Mouse (Mus musculus): ENCODE data around the gene Smad5. TPM values are rescaled to one million over a fixed set of nuclear protein-coding genes. Genes with fewer than 3 reads are reported as not detected.

Gene Smad5
- total and polyA plus RNA-seq, 3 experiments: 8.0 to 11.3 TPM; not detected in 1

DNA sequence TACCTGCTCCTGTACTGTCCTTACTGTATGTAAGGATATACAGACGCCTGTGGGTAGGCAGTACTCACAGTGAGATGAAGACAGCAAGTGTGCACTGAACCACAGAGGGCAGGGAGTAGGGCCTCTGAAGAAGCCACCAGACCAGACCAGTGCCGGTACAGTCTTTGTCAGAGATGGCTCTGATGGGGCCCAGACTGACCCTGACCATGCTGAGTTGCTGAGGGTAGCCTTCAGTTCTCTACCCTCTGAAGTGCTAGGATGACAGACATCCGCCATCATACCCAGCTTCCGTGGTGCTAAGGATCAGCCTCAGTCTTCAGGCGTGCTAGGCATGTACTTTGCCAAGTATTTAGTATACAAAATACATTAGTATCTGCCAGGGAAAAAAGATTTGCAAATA is 36.7 kb downstream of the Smad5 start:
- Histone ChIP-seq H3K27ac (ENCODE audit: control insufficient read depth, low read depth, low read length) (no peak overlapping the region), H3K27me3 (ENCODE audit: control insufficient read depth in 1 of 2, insufficient read depth in 2 of 2, low read length in 2 of 2) (no peaks in the 10 kb centered on the region)
- no peak for DNase-seq (ENCODE audit: low read depth, low spot score)

DNA sequence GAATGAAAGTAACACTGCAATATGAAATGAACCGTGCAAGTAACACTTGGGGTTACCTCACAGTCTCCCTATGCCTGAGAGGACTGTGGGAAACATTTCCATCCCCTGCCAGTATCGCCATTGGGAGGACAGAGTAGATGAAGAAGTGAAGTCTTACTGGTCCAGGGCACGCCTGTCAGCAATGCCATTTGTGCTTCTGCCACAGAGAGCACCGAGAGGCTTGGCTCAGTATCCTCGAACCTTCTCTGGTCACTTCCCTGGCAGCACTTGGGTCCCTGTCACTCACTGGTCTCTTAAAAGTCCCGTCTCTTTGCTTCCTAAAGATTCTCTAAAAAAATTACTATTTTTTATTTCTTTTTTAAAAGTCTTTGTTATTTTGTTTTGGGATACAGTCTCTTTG is 37.7 kb downstream of the Smad5 start:
- Histone ChIP-seq H3K36me3 (ENCODE audit: control insufficient read depth in 1 of 2, insufficient read depth in 2 of 2, low read length in 2 of 2) (no peaks in the 10 kb centered on the region; a peak in 1 of 4 replicates), H3K4me1 (ENCODE audit: control insufficient read depth in 1 of 2, insufficient read depth in 2 of 2, low read length in 2 of 2) (no peaks in the 10 kb centered on the region; a peak in 1 of 4 replicates), H3K27ac (ENCODE audit: control insufficient read depth, low read depth, low read length) (no peak overlapping the region)

More for the DNA sequence above, 36.7 kb downstream of the Smad5 start:
- Histone ChIP-seq H3K36me3 (ENCODE audit: control insufficient read depth in 1 of 2, insufficient read depth in 2 of 2, low read length in 2 of 2) (peaks cover 0 to 4% of the 10 kb centered on the region in 2 experiments; a peak in 3 of 4 replicates), H3K9ac (ENCODE audit: control insufficient read depth, low read depth, low read length, poor library complexity, severe bottlenecking) (no peak overlapping the region), H3K9me3 (replicated peaks; ENCODE audit: insufficient read depth, low read length) (no peaks in the 10 kb centered on the region), H3K4me3 (ENCODE audit: control insufficient read depth in 1 of 2, insufficient read depth in 1 of 2, low read depth in 2 of 2, low read length in 2 of 2) (no peak overlapping the region), H3K79me2 (ENCODE audit: control insufficient read depth, insufficient read depth, low read length, poor library complexity) (no peaks in the 10 kb centered on the region), H3K4me1 (ENCODE audit: control insufficient read depth in 1 of 2, insufficient read depth in 2 of 2, low read length in 2 of 2) (peaks cover 1 to 4% of the 10 kb centered on the region in 2 experiments)
- TF ChIP-seq MXI1 (IDR thresholded peaks at IDR 0.05; ENCODE audit: low read depth, low read length) (no peak), HCFC1 (IDR thresholded peaks at IDR 0.05; ENCODE audit: low read depth, low read length) (no peak), TAL1 (IDR thresholded peaks at IDR 0.05; ENCODE audit: low read length) (no peak), MEF2A (IDR thresholded peaks at IDR 0.05; ENCODE audit: extremely low read depth, insufficient replicate concordance, low read depth, low read length, poor library complexity, severe bottlenecking) (no peak)

DNA sequence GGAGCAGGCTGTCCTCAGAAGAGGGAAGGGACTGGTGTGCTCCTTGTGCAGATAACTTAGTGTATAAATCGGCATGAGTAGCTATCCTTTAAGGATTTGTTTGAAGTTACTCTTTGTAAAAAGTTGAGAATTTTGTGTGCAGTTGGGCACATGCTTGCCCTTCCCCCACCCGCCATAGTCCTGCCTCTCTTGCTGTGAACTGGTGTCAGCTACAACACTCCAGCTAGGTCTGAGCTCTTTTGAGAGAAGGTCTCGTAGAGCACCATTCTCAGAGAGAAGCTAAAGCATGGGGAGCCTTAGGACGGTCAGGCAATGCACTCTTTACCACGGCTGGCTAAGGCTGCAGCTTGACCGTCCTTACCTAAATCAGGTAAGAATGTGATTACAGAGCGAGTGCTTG is 38.9 kb downstream of the Smad5 start:
- TF ChIP-seq MXI1 (IDR thresholded peaks at IDR 0.05; ENCODE audit: low read depth, low read length) (no peak), SIN3A (IDR thresholded peaks at IDR 0.05; ENCODE audit: low read length) (no peak), CHD2 (IDR thresholded peaks at IDR 0.05; ENCODE audit: low read length) (no peak)
- H3K27ac ChIP-seq (ENCODE audit: control insufficient read depth, low read depth, low read length): no peak overlapping the region
- no peaks in the 10 kb centered on the region for H3K4me1 ChIP-seq (ENCODE audit: control insufficient read depth in 1 of 2, insufficient read depth in 2 of 2, low read length in 2 of 2)
- no peaks in the 10 kb centered on the region for H3K36me3 ChIP-seq (ENCODE audit: control insufficient read depth in 1 of 2, insufficient read depth in 2 of 2, low read length in 2 of 2)
- H3K27me3 ChIP-seq (ENCODE audit: control insufficient read depth in 1 of 2, insufficient read depth in 2 of 2, low read length in 2 of 2): no peaks in the 10 kb centered on the region
- H3K79me2 ChIP-seq (ENCODE audit: control insufficient read depth, insufficient read depth, low read length, poor library complexity): no peaks in the 10 kb centered on the region
- H3K9ac ChIP-seq (ENCODE audit: control insufficient read depth, low read depth, low read length, poor library complexity, severe bottlenecking): no peak overlapping the region
- DNase-seq (ENCODE audit: low read depth, low spot score): no peak
- no peak overlapping the region for H3K4me3 ChIP-seq (ENCODE audit: control insufficient read depth in 1 of 2, insufficient read depth in 1 of 2, low read depth in 2 of 2, low read length in 2 of 2)
- H3K9me3 ChIP-seq (replicated peaks; ENCODE audit: insufficient read depth, low read length): no peaks in the 10 kb centered on the region

More for the DNA sequence above, 37.7 kb downstream of the Smad5 start:
- no peak for DNase-seq (ENCODE audit: low read depth, low spot score)
- Histone ChIP-seq H3K9ac (ENCODE audit: control insufficient read depth, low read depth, low read length, poor library complexity, severe bottlenecking) (no peak overlapping the region), H3K27me3 (ENCODE audit: control insufficient read depth in 1 of 2, insufficient read depth in 2 of 2, low read length in 2 of 2) (no peaks in the 10 kb centered on the region), H3K4me3 (ENCODE audit: control insufficient read depth in 1 of 2, insufficient read depth in 1 of 2, low read depth in 2 of 2, low read length in 2 of 2) (no peak overlapping the region), H3K9me3 (replicated peaks; ENCODE audit: insufficient read depth, low read length) (no peaks in the 10 kb centered on the region), H3K79me2 (ENCODE audit: control insufficient read depth, insufficient read depth, low read length, poor library complexity) (no peaks in the 10 kb centered on the region)
- no peak for TF ChIP-seq MAFK (IDR thresholded peaks at IDR 0.05; ENCODE audit: borderline replicate concordance, low read depth, low read length)
- TF ChIP-seq ETS1 (IDR thresholded peaks at IDR 0.05; ENCODE audit: low read depth, low read length): no peak
- no peak for TF ChIP-seq CTCF (IDR thresholded peaks at IDR 0.05 in 2 of 3, conservative IDR thresholded peaks at IDR 0.05 in 1 of 3; ENCODE audit: control insufficient read depth in 1 of 3, insufficient read depth in 1 of 3, low read depth in 2 of 3, low read length in 3 of 3, poor library complexity in 1 of 3, severe bottlenecking in 1 of 3)
- no peak for TF ChIP-seq ZKSCAN1 (IDR thresholded peaks at IDR 0.05; ENCODE audit: low read depth, low read length)
- TF ChIP-seq ZC3H11A (IDR thresholded peaks at IDR 0.05; ENCODE audit: low read depth, low read length): no peak

All from MEL (cell line).